Comparison of ENCODE assay signal across 13 mouse cellular contexts in genomic region chr7:58641916-58642315, GRCm38 (mm10).
"Had no signal": no experiment of that assay in that cellular context is flagged by ENCODE, and none has a peak within 500 bp of the region (broad histone marks: within the 10 kb centered on the region; RNA-seq: fewer than 3 reads in every experiment).

No protein-coding gene starts in this region.

- DNase-seq: gastrocnemius, adult 2 months; gastrocnemius, postnatal 10 days; gastrocnemius, postnatal 36 days; heart, adult 2 months; heart, postnatal 14 days; heart, postnatal 36 days; kidney, adult 11 months; kidney, adult 8-10 months; kidney, postnatal 10 days; kidney, postnatal 25 days; layer of hippocampus, adult 9-11 months; layer of hippocampus, postnatal 36 days; left cerebral cortex, postnatal 4 days had no signal
